Mouse (Mus musculus): Measurements from ENCODE around the gene Zmpste24.

GRCm38 (mm10) chr4:121021911-121022310 is 76.1 kb downstream of the Zmpste24 start:
- TF ChIP-seq POLR2A (IDR thresholded peaks at IDR 0.05; ENCODE audit: control insufficient read depth, extremely low read depth, insufficient read depth, low read length, poor library complexity) (no peak), CTCF (IDR thresholded peaks at IDR 0.05; ENCODE audit: borderline replicate concordance, control insufficient read depth, extremely low read depth, insufficient read depth, low read length, poor library complexity) (no peak)

Data from thymus, adult 2 months (tissue).